Mouse (Mus musculus): ENCODE measurements at regions not wholly inside any gene's neighbourhood (a gene's known extent, or its start where the extent isn't known, plus 50 kb on each side); places are given as distances from the start of the nearest gene placed in this dataset.

DNA sequence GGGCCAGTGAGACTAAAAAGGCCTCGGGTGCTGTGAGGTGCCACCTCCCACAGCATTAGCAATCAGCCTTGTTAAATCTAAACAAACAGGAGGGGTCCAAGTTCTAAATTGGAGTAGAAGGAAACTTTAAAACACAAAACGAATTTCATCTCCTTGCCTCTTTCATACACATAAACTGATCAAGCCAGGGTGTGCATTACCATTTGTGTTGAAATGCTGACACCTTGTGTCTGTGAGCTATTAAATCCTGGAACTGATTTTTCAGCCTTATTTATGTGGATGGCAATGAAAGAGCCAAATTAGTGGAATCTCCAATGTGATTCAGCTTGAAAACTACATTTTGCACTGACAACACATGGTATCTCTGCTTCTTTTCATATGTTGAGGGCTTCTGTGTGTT lies 114.8 kb downstream of the Pcsk1 start:
- intact Hi-C loops (cut with DNase I), result loop anchor here (5.0 kb wide), 1 partner anchor 342 kb away; no protein-coding TSS in a partner anchor

DNA sequence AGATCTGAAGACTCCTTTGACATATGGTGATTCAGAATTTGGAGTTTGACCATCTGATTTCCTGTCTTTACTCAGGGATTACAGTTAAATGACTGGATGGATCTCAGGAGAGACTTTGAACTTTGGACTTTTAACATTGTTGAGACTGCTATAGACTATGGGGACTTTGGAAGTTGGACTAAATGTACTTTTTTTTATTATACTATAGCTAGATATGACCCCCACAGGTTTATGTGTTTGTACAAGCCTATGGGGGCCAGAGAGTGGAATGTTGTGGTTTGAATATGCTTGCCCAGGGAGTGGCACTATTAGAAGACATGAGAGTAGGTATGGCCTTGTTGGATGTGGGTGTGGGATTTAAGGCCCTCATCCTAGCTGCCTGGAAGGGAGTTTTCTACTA lies 134.3 kb downstream of the Pcsk1 start:
- DNase-seq (ENCODE audit: low spot score), result no peak
- intact Hi-C loops (cut with DNase I), result no loop called here

More for the DNA sequence above, 114.8 kb downstream of the Pcsk1 start:
- no peak for DNase-seq (ENCODE audit: low spot score)

DNA sequence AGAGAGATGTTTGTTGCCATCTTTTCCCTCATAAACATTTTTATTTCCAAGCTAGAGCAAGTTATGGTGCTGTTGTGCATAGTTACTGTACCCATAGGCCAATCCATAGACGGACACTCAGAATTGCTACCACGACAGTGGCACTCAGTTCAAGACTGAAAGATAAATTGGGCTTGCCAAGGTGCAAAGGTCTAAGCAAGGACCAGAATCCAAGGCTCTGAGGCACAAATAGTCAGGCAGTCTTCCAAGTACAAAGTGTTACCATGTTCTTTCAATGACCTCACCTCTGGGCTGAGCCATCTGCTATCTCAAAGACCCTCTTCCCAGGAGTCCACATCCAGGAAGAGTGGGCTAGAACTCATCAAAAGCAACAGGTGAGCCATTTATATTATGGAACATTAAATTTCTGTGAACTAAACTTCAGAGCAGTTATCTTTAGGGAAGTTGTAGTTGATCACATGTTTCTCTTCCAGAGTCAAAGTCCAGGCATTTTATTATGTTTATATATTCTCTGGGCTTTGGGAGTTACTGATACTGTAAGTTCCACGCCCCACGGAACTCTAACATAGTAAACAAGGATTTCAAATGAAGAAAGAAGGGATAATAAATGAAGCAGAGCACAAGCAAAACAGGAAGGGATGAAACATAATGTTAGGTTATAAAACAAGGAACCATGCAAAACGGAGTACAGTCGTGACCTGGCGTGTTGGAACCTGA lies 136.1 kb downstream of the Pcsk1 start:
- no peak for DNase-seq (ENCODE audit: low spot score)
- intact Hi-C loops (cut with DNase I), result loop anchor here (2.0 to 5.0 kb wide), 2 partner anchors 653 to 797 kb away; no protein-coding TSS in a partner anchor

DNA sequence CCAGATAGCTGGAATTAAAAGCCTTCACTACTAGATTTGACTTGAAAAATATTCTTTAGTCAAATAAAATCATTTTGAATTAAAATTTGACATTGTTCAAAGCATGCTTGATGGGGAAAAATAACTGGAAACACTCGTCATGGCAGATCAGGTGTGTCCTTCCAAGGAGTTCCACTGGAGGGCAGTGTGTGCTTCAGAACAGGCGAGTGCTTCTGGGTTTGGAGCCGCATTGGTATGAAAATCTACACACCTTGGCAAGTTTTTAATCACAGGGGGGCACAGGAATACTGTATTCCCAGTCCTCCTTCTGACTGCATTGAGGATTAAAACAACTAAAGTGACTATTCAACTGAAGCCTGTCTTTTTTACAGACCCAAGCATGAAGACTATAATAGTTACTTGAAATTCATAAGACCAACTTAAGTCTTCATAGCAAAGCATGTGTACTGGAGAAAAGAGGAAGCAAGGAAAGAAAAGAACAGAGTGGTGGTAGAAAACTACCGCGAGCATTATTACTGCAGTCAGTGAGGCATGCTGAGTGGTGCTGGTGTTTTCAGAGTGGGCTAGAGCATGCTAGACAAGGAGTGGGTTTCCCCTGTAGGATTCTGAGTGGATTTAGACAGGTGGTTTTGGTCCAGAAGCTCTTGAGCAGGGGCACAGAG lies 138.1 kb downstream of the Pcsk1 start:
- intact Hi-C loops (cut with DNase I), result loop anchor here (1.0 to 5.0 kb wide), 3 partner anchors 571 to 795 kb away; no protein-coding TSS in a partner anchor
- no peak for DNase-seq (ENCODE audit: low spot score)

DNA sequence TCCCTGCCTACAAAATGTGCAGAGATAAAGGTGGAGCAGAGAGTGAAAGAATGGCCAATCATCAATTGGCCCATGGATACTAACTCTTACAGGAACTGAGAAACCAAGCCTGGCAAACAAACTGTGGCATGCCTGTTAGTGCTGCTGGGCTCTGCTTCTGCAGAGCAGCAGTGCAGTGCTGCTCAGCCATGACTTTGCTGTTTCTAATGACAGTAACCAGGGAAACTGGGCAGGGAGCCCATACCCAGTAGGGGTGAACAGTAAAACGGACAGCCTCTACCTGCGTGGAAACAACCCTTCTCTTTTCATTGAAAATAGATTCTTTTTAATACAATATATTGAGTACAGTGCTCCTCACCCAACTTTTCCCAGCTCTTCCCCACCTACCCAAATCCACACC lies 146.8 kb downstream of the Pcsk1 start:
- no peak for DNase-seq (ENCODE audit: low spot score)
- intact Hi-C loops (cut with DNase I), result no loop called here

All from heart, postnatal 25 days (tissue).